Mouse (Mus musculus) MEL (cell line): ENCODE results near the gene Myo10. TPM values are rescaled to one million over a fixed set of nuclear protein-coding genes. Genes with fewer than 3 reads are reported as not detected.

Experiments used
- DNase-seq: peaks from one replicate; pipeline ENCODE4 v3.0.0; 2011; ENCODE audit warnings: low read depth, low spot score
- H3K27ac ChIP-seq: 2 replicates; pipeline ENCODE4 v1.5.1; 2012; ENCODE audit warnings: low read depth, mild to moderate bottlenecking, control low read depth, low read length, moderate library complexity; ENCODE audit not compliant: control insufficient read depth
- H3K27me3 ChIP-seq, 2 experiments: fragments of 150-350 bp in 1 of 2; sonication (generic) in 1 of 2; 2 replicates each; pipeline ENCODE4 v1.6.1; 2012; ENCODE audit warnings: low read length in 2 of 2, mild to moderate bottlenecking in 2 of 2, improper control_type of control experiment in 1 of 2, moderate library complexity in 1 of 2; ENCODE audit not compliant: insufficient read depth in 2 of 2, control insufficient read depth in 1 of 2
- H3K36me3 ChIP-seq, 2 experiments: 2 replicates each; pipeline ENCODE4 v1.6.1; 2012 to 2014; ENCODE audit warnings: low read length in 2 of 2, improper control_type of control experiment in 1 of 2, inconsistent platforms in 1 of 2, mild to moderate bottlenecking in 1 of 2; ENCODE audit not compliant: insufficient read depth in 2 of 2, control insufficient read depth in 1 of 2
- H3K4me1 ChIP-seq, 2 experiments: fragments of 150-350 bp in 1 of 2; sonication (generic) in 1 of 2; 2 replicates each; pipeline ENCODE4 v1.6.1; 2012; ENCODE audit warnings: low read length in 2 of 2, improper control_type of control experiment in 1 of 2, mild to moderate bottlenecking in 1 of 2; ENCODE audit not compliant: insufficient read depth in 2 of 2, control insufficient read depth in 1 of 2
- H3K4me3 ChIP-seq, 2 experiments: fragments of 150-350 bp in 1 of 2; sonication (generic) in 1 of 2; 2 replicates each; pipeline ENCODE4 v1.5.1; 2012; ENCODE audit warnings: low read depth in 2 of 2, low read length in 2 of 2, mild to moderate bottlenecking in 2 of 2, moderate library complexity in 2 of 2, control low read depth in 1 of 2, improper control_type of control experiment in 1 of 2; ENCODE audit not compliant: control insufficient read depth in 1 of 2, insufficient read depth in 1 of 2
- H3K79me2 ChIP-seq: 2 replicates; pipeline ENCODE4 v1.6.1; 2012; ENCODE audit warnings: mild to moderate bottlenecking, low read length, moderate library complexity; ENCODE audit not compliant: control insufficient read depth, poor library complexity, insufficient read depth
- H3K9ac ChIP-seq: 2 replicates; pipeline ENCODE4 v1.6.1; 2012; ENCODE audit warnings: low read depth, mild to moderate bottlenecking, control low read depth, low read length, moderate library complexity; ENCODE audit not compliant: control insufficient read depth, poor library complexity, severe bottlenecking
- H3K9me3 ChIP-seq: fragments of 150-350 bp; sonication (generic); replicated peaks from 2 replicates; pipeline ENCODE4 v1.6.1; 2012; ENCODE audit warnings: mild to moderate bottlenecking, low read length, improper control_type of control experiment, moderate library complexity; ENCODE audit not compliant: insufficient read depth
- CHD1 ChIP-seq: IDR thresholded peaks from 2 replicates; pipeline ENCODE4 v1.6.1; 2012; ENCODE audit warnings: low read depth, mild to moderate bottlenecking, inconsistent platforms, low read length, improper control_type of control experiment
- CTCF ChIP-seq, 3 experiments: IDR thresholded peaks in 2 of 3; conservative IDR thresholded peaks in 1 of 3; 2 replicates each; pipeline ENCODE4 v1.5.1; 2011 to 2012; ENCODE audit warnings: low read length in 3 of 3, low read depth in 2 of 3, mild to moderate bottlenecking in 2 of 3, improper control_type of control experiment in 1 of 3, inconsistent platforms in 1 of 3, mixed read lengths in 1 of 3, moderate library complexity in 1 of 3; ENCODE audit not compliant: control insufficient read depth in 1 of 3, insufficient read depth in 1 of 3, poor library complexity in 1 of 3, severe bottlenecking in 1 of 3
- E2F4 ChIP-seq: IDR thresholded peaks from 2 replicates; pipeline ENCODE4 v1.6.1; 2011; ENCODE audit warnings: low read depth, low read length, improper control_type of control experiment, borderline replicate concordance
- ETS1 ChIP-seq: IDR thresholded peaks from 2 replicates; pipeline ENCODE4 v1.6.1; 2012; ENCODE audit warnings: low read depth, mild to moderate bottlenecking, inconsistent platforms, low read length, improper control_type of control experiment, moderate library complexity
- GABPA ChIP-seq: IDR thresholded peaks from 2 replicates; pipeline ENCODE4 v1.6.1; 2012; ENCODE audit warnings: low read depth, mild to moderate bottlenecking, inconsistent platforms, low read length, improper control_type of control experiment, moderate library complexity
- HCFC1 ChIP-seq: IDR thresholded peaks from 2 replicates; pipeline ENCODE4 v1.6.1; 2012; ENCODE audit warnings: low read depth, mild to moderate bottlenecking, inconsistent platforms, low read length, improper control_type of control experiment, moderate library complexity
- MAFK ChIP-seq: IDR thresholded peaks from 2 replicates; pipeline ENCODE4 v1.6.1; 2011; ENCODE audit warnings: low read depth, mild to moderate bottlenecking, low read length, improper control_type of control experiment, borderline replicate concordance
- MAZ ChIP-seq: IDR thresholded peaks from 2 replicates; pipeline ENCODE4 v1.6.1; 2012; ENCODE audit warnings: low read depth, mild to moderate bottlenecking, inconsistent platforms, low read length, improper control_type of control experiment
- MEF2A ChIP-seq: IDR thresholded peaks from 2 replicates; pipeline ENCODE4 v1.6.1; 2014; ENCODE audit warnings: low read depth, mild to moderate bottlenecking, inconsistent platforms, low read length, improper control_type of control experiment; ENCODE audit not compliant: poor library complexity, insufficient replicate concordance, severe bottlenecking; ENCODE audit errors: extremely low read depth
- MYC ChIP-seq: IDR thresholded peaks from 2 replicates; pipeline ENCODE4 v1.6.1; 2011; ENCODE audit warnings: low read depth, mild to moderate bottlenecking, low read length, improper control_type of control experiment, moderate library complexity
- NRF1 ChIP-seq: IDR thresholded peaks from 2 replicates; pipeline ENCODE4 v1.6.1; 2014; ENCODE audit warnings: low read depth, mild to moderate bottlenecking, inconsistent platforms, low read length, improper control_type of control experiment, moderate library complexity; ENCODE audit not compliant: poor library complexity, insufficient read depth, severe bottlenecking
- RAD21 ChIP-seq: IDR thresholded peaks from 2 replicates; pipeline ENCODE4 v1.6.1; 2011; ENCODE audit warnings: mild to moderate bottlenecking, low read depth, low read length, improper control_type of control experiment
- RCOR1 ChIP-seq: IDR thresholded peaks from 2 replicates; pipeline ENCODE4 v1.6.1; 2012; ENCODE audit warnings: low read depth, mild to moderate bottlenecking, inconsistent platforms, low read length, improper control_type of control experiment
- SMC3 ChIP-seq: IDR thresholded peaks from 2 replicates; pipeline ENCODE4 v1.6.1; 2011; ENCODE audit warnings: low read depth, low read length, improper control_type of control experiment
- UBTF ChIP-seq: IDR thresholded peaks from 2 replicates; pipeline ENCODE4 v1.6.1; 2012; ENCODE audit warnings: low read depth, mild to moderate bottlenecking, inconsistent platforms, low read length, improper control_type of control experiment, moderate library complexity, borderline replicate concordance; ENCODE audit not compliant: insufficient read depth
- USF1 ChIP-seq: IDR thresholded peaks from 2 replicates; pipeline ENCODE4 v1.6.1; 2014; ENCODE audit warnings: low read depth, mild to moderate bottlenecking, inconsistent platforms, low read length, improper control_type of control experiment, moderate library complexity
- USF2 ChIP-seq, 2 experiments: IDR thresholded peaks; 2 replicates each; pipeline ENCODE4 v1.6.1; 2011 to 2012; ENCODE audit warnings: improper control_type of control experiment in 2 of 2, low read length in 2 of 2, borderline replicate concordance in 1 of 2, inconsistent platforms in 1 of 2, low read depth in 1 of 2, mild to moderate bottlenecking in 1 of 2; ENCODE audit not compliant: insufficient read depth in 1 of 2
- ZC3H11A ChIP-seq: IDR thresholded peaks from 2 replicates; pipeline ENCODE4 v1.6.1; 2012; ENCODE audit warnings: low read depth, mild to moderate bottlenecking, inconsistent platforms, low read length, improper control_type of control experiment
- ZKSCAN1 ChIP-seq: IDR thresholded peaks from 2 replicates; pipeline ENCODE4 v1.6.1; 2012; ENCODE audit warnings: low read depth, mild to moderate bottlenecking, inconsistent platforms, low read length, improper control_type of control experiment, moderate library complexity
- polyA plus RNA-seq, 2 experiments: library from polyadenylated mRNA; stranded (reverse) in 1 of 2; unstranded in 1 of 2; fragments of >175 nt in 1 of 2; fragments of >200 nt in 1 of 2; gene quantifications; 2 replicates each; pipeline versions ENCODE4 v1.2.1 to v1.2.4; 2012; ENCODE audit warnings: low replicate concordance in 2 of 2, low read depth in 1 of 2; ENCODE audit not compliant: insufficient read length in 2 of 2, insufficient read depth in 1 of 2, missing spikeins in 1 of 2
- total RNA-seq: library from RNA; depleted of rRNA; stranded (reverse); fragments of 300-350 nt; gene quantifications from 2 replicates; pipeline ENCODE4 v1.2.3, GENCODE M21; 2012

Gene Myo10
- total and polyA plus RNA-seq, 3 experiments, result 0.01 TPM; not detected in 2

DNA sequence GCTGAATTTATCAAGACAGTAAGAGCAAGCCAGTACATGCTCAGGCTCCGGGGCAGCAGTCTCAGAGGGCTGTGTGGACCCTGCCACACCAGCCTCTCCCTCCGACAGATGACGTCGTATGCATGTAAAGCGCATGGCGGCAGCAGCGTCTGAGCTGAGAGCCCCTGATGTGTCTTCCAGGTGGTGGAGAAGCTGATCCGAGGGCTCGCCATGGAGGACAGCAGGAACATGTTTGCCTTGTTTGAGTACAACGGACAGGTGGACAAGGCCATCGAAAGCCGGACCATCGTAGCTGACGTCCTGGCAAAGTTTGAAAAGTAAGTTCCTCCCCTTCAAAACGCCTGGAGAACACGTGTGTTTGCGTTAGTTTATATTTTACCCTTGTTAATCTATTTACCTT is 184.0 kb downstream of the Myo10 start:
- H3K9ac ChIP-seq, result no peak overlapping the region
- no peak overlapping the region for H3K4me3 ChIP-seq
- H3K79me2 ChIP-seq, result no peaks in the 10 kb centered on the region
- no peak overlapping the region for H3K27ac ChIP-seq
- H3K4me1 ChIP-seq, result no peaks in the 10 kb centered on the region
- DNase-seq, result no peak
- H3K9me3 ChIP-seq, result no peaks in the 10 kb centered on the region
- H3K27me3 ChIP-seq, result no peaks in the 10 kb centered on the region
- no peaks in the 10 kb centered on the region for H3K36me3 ChIP-seq
- TF ChIP-seq RAD21 (no peak), ZKSCAN1 (no peak), MYC (no peak), MAZ (no peak), USF2 (IDR thresholded peaks at IDR 0.05; ENCODE audit: borderline replicate concordance in 1 of 2, insufficient read depth in 1 of 2, low read depth in 1 of 2, low read length in 2 of 2) (no peak)

DNA sequence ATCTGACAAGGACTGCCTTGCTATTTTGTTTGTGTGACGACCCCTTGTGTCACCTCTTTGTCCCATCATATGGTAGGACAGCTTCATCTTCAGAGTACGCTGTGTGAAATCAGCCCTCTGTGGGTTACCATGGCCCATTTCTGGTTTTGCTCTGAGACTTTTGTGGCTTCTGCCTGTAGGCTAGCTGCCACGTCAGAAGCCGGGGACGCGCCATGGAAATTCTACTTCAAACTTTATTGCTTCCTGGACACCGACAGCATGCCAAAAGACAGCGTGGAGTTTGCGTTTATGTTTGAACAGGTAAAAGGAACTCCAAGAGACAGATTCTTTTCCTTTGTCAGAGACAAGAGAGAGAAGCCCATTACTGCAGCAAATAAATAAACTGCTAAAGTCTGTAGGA is 184.6 kb downstream of the Myo10 start:
- H3K4me3 ChIP-seq, result no peak overlapping the region
- H3K79me2 ChIP-seq, result no peaks in the 10 kb centered on the region
- no peak overlapping the region for H3K9ac ChIP-seq
- H3K4me1 ChIP-seq, result no peaks in the 10 kb centered on the region
- TF ChIP-seq NRF1 (no peak), USF1 (no peak), UBTF (no peak), MAFK (no peak), RCOR1 (no peak)
- no peaks in the 10 kb centered on the region for H3K27me3 ChIP-seq
- no peaks in the 10 kb centered on the region for H3K9me3 ChIP-seq
- H3K27ac ChIP-seq, result no peak overlapping the region
- H3K36me3 ChIP-seq, result no peaks in the 10 kb centered on the region
- DNase-seq, result no peak

DNA sequence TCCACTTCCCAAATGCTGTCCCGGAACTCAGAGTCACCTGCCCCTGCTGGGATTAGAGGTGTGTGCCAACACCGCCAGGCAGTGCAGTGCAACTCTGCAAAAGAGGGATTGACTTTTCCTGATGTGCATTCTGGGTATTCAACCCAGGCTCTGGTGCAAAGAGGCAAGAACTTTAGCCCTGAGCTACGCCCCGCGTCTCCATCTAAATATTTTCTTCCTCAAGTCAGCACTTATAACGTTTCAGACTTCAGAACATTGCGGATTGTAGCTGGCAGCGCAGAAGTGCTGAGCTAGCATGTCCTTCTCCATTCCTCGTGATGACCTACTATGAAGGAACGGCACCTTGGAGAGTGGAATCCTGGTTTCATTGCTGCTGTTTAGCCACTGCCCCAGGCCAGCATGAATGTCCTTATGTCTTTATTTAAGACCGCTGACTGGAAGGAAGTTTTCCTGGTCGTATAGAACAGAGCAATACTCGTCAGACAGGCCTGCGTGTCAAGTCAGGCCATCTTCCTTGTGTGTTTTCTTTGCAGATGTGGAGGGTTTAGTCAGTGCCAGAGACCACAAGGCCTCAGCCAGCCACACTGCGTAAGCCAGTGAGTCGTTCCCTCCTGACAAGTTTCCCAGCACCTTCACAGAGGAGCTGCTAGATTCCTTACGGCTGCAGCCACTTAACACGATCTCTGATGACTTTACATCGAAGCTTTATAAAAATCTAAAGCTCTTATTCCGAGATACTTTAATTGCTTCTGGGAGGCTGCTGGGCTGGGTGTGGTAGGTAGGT is 186.5 kb downstream of the Myo10 start:
- TF ChIP-seq ZKSCAN1 (no peak), NRF1 (no peak), GABPA (no peak), ZC3H11A (no peak), MEF2A (no peak), CHD1 (no peak), SMC3 (no peak), MAZ (no peak), E2F4 (no peak), CTCF (IDR thresholded peaks at IDR 0.05 in 2 of 3, conservative IDR thresholded peaks at IDR 0.05 in 1 of 3; ENCODE audit: control insufficient read depth in 1 of 3, insufficient read depth in 1 of 3, low read depth in 2 of 3, low read length in 3 of 3, poor library complexity in 1 of 3, severe bottlenecking in 1 of 3) (no peak), MYC (no peak), ETS1 (no peak), HCFC1 (no peak)
- H3K36me3 ChIP-seq, result no peaks in the 10 kb centered on the region

More for the DNA sequence above, 186.5 kb downstream of the Myo10 start:
- no peak overlapping the region for H3K9ac ChIP-seq
- H3K27me3 ChIP-seq, result no peaks in the 10 kb centered on the region
- no peaks in the 10 kb centered on the region for H3K9me3 ChIP-seq
- no peak for DNase-seq
- no peaks in the 10 kb centered on the region for H3K79me2 ChIP-seq
- H3K4me3 ChIP-seq, result no peak overlapping the region
- H3K27ac ChIP-seq, result no peak overlapping the region
- no peaks in the 10 kb centered on the region for H3K4me1 ChIP-seq
